Mouse (Mus musculus) olfactory bulb, adult 2 months (tissue): ENCODE data around the gene Sh3kbp1.

ENCODE experiments used
- CTCF ChIP-seq: fragments of 200-500 bp; IDR thresholded peaks from 2 replicates; pipeline ENCODE4 v1.5.1; 2012; ENCODE audit warnings: low read depth, mild to moderate bottlenecking, low read length, moderate library complexity; ENCODE audit not compliant: insufficient read depth
- POLR2A ChIP-seq: fragments of 200-500 bp; IDR thresholded peaks from 2 replicates; pipeline ENCODE4 v1.6.1; 2012; ENCODE audit warnings: mild to moderate bottlenecking, low read depth, low read length, moderate library complexity; ENCODE audit not compliant: insufficient read depth

DNA sequence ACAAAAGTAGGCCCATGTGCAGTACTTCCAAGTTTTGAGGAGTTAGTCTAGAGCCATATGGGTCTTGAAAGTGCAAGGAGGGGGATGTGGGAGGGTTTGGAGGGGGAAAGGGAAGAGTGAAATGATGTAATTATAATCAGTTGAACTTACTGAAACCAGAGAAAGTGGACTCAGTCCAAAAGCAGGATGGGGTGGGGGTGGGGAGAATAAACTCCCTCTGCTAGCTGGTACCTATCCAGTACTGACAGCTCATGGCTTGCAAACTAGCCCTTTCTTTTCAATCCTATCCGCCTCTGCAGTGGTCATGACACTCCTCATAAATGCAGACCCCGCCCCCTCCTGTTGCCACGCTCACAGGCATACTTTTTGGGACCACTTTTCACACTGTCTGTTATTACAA lies 283.5 kb downstream of the Sh3kbp1 start:
- TF ChIP-seq CTCF (no peak), POLR2A (no peak)
